8 mouse cellular contexts compared by ENCODE assay signal in genomic region chr4:41348584-41349198, GRCm38 (mm10). TPM values are rescaled to one million over a fixed set of nuclear protein-coding genes. Genes with fewer than 3 reads are reported as not detected.
DNase-seq lines count a peak whose midpoint lies in the region; ATAC-seq lines count a peak whose summit lies in the region.

Ubap1 (plus strand) TSS chr4:41348996.

- peak within 1 kb of the TSS; percentile 61 for H3K4me2 ChIP-seq in hindbrain, embryonic 12.5 days (replicated peaks)

- peak; percentile 98 for ATAC-seq in hindbrain, embryonic 12.5 days (ENCODE audit: low FRiP score)

- H3K4me1 ChIP-seq in hindbrain, embryonic 12.5 days = peaks cover 10% of the 10 kb centered on the region

- DNase-seq in NIH3T3 (ENCODE audit: low read depth) = peak; percentile 98
- peak; percentile 97 to 99 for DNase-seq in cerebellum, postnatal 10 days
- DNase-seq in frontal cortex, postnatal 10 days (ENCODE audit: low spot score in 2 of 2) = peak; percentile 88 to 92
- DNase-seq in layer of hippocampus, postnatal 14 days (ENCODE audit: low spot score in 2 of 2) = peak; percentile 91 to 96
- peak; percentile 95 for DNase-seq in lung, postnatal 14 days
- DNase-seq in retina, adult 2 months (ENCODE audit: low read depth, low spot score) = peak; percentile 94
- DNase-seq in thymus, postnatal 36 days = peak; percentile 89

- H3K4me3 ChIP-seq in hindbrain, embryonic 12.5 days = peak within 1 kb of the TSS; percentile 76

- H3K36me3 ChIP-seq in hindbrain, embryonic 12.5 days = 0 out of 2 replicates have a peak, but pooled peaks cover 3% of the 10 kb centered on the region

- peak within 1 kb of the TSS; percentile 97 for H3K27ac ChIP-seq in hindbrain, embryonic 12.5 days

- no peaks in the 10 kb centered on the region for H3K9me3 ChIP-seq in hindbrain, embryonic 12.5 days (replicated peaks)

- under 1% methylated on average over 30 of the region's 31 CpGs for WGBS in hindbrain, embryonic 12.5 days

- peak within 1 kb of the TSS; percentile 85 for H3K9ac ChIP-seq in hindbrain, embryonic 12.5 days

- no peaks in the 10 kb centered on the region for H3K27me3 ChIP-seq in hindbrain, embryonic 12.5 days

RNA-seq across cellular contexts. Expression of gene Ubap1, which starts in this region (rescaled TPM):
- polyA plus RNA-seq in hindbrain, embryonic 12.5 days (2016; fragmentation: Nextera tagmentation; extraction: Ambion mirVana) = 78.1 and 88.0 TPM in 2 replicates
- 10 to 100 TPM; 44.0 to 44.3 TPM for total RNA-seq in layer of hippocampus, postnatal 14 days (2021)

Comparison
In these comparisons a context has a peak if more than half of its experiments do, and no peak if none do; other contexts are left out.
1. Peak in every context shown above with its lines: DNase-seq, ATAC-seq, H3K4me3 ChIP-seq and H3K27ac ChIP-seq.